Mouse (Mus musculus) C2C12 (cell line): Measurements from ENCODE around the gene B4galt4.

ENCODE experiments used
- CTCF ChIP-seq: IDR thresholded peaks from one replicate; pipeline ENCODE4 v1.5.1; 2011; ENCODE audit not compliant: control insufficient read depth, insufficient read depth, insufficient read length
- MYOG ChIP-seq: IDR thresholded peaks from one replicate; pipeline ENCODE4 v1.6.1; 2011; ENCODE audit not compliant: control insufficient read depth, insufficient read length; ENCODE audit errors: extremely low read depth
- USF1 ChIP-seq: IDR thresholded peaks from one replicate; pipeline ENCODE4 v1.6.1; 2011; ENCODE audit warnings: low read depth, mild to moderate bottlenecking, control low read depth, moderate library complexity

GRCm38 (mm10) chr16:38789016-38789415 is 47.0 kb downstream of the B4galt4 start:
- TF ChIP-seq CTCF, result no peak
- TF ChIP-seq MYOG, result no peak
- no peak for TF ChIP-seq USF1
